Mouse (Mus musculus) midbrain, embryonic 15.5 days (tissue): ENCODE measurements at regions not wholly inside any gene's neighbourhood (a gene's known extent, or its start where the extent isn't known, plus 50 kb on each side); places are given as distances from the start of the nearest gene placed in this dataset.

ENCODE experiments used
- ATAC-seq: fragments of 200-750 bp; cut with Nextera tagmentation; replicated peaks from 2 replicates; pipeline ENCODE4 v1.8.0; 2017; ENCODE audit warnings: moderate TSS enrichment
- H3K27ac ChIP-seq: fragments of 300-500 bp; sonication (generic); 2 replicates; pipeline ENCODE4 v1.5.1; 2015; ENCODE audit warnings: mild to moderate bottlenecking, inconsistent platforms
- H3K27me3 ChIP-seq: fragments of 300-500 bp; sonication (generic); replicated peaks from 2 replicates; pipeline ENCODE4 v1.6.1; 2015; ENCODE audit warnings: inconsistent platforms
- H3K36me3 ChIP-seq: fragments of 300-500 bp; sonication (generic); replicated peaks from 2 replicates; pipeline ENCODE4 v1.6.1; 2015; ENCODE audit warnings: inconsistent platforms
- H3K4me1 ChIP-seq: fragments of 300-500 bp; sonication (generic); 2 replicates; pipeline ENCODE4 v1.6.1; 2015; ENCODE audit warnings: inconsistent platforms
- H3K4me2 ChIP-seq: fragments of 300-500 bp; sonication (generic); 2 replicates; pipeline ENCODE4 v1.6.1; 2015; ENCODE audit warnings: inconsistent platforms, mild to moderate bottlenecking, moderate library complexity
- H3K4me3 ChIP-seq: fragments of 300-500 bp; sonication (generic); 2 replicates; pipeline ENCODE4 v1.5.1; 2015; ENCODE audit warnings: mild to moderate bottlenecking, inconsistent platforms
- H3K9ac ChIP-seq: fragments of 300-500 bp; sonication (generic); 2 replicates; pipeline ENCODE4 v1.6.1; 2015; ENCODE audit warnings: mild to moderate bottlenecking, inconsistent platforms
- H3K9me3 ChIP-seq: fragments of 300-500 bp; sonication (generic); 2 replicates; pipeline ENCODE4 v1.6.1; 2016; ENCODE audit warnings: inconsistent platforms
- WGBS: fragments of 180-500 bp; shearing (Covaris S2); methylation state at CpG from one replicate; pipeline ENCODE4 v1.1.7; 2015; ENCODE audit warnings: mixed read lengths; 5-methylcytosine and 5-hydroxymethylcytosine counted together

- ATAC-seq, result no peak
- Histone ChIP-seq H3K36me3 (no peaks in the 10 kb centered on the region), H3K27me3 (no peaks in the 10 kb centered on the region), H3K4me3 (no peak overlapping the region), H3K9ac (no peak overlapping the region), H3K27ac (no peak overlapping the region), H3K4me1 (peaks cover 8% of the 10 kb centered on the region; the same call in 1 of the 2 replicates), H3K4me2 (no peak overlapping the region), H3K9me3 (peaks cover 4% of the 10 kb centered on the region; the same call in 1 of the 2 replicates)
- 36% methylated on average over 10 of the region's 10 CpGs for WGBS
Observed at GRCm38 (mm10) chr4:125214306-125214705, 86.7 kb upstream of the Zc3h12a start.

GRCm38 (mm10) chr4:125212176-125212530 lies 84.5 kb upstream of the Zc3h12a start:
- no peak for ATAC-seq

GRCm38 (mm10) chr4:125211459-125212175 lies 84.0 kb upstream of the Zc3h12a start:
- no peak overlapping the region for H3K4me2 ChIP-seq
- H3K9me3 ChIP-seq, result peaks cover 4% of the 10 kb centered on the region; the same call in 1 of the 2 replicates
- no peak overlapping the region for H3K9ac ChIP-seq
- peaks cover 8% of the 10 kb centered on the region; the same call in 1 of the 2 replicates for H3K4me1 ChIP-seq
- no peak for ATAC-seq
- H3K27me3 ChIP-seq, result no peaks in the 10 kb centered on the region
- H3K27ac ChIP-seq, result no peak overlapping the region
- WGBS, result 72% methylated on average over 4 of the region's 4 CpGs
- no peaks in the 10 kb centered on the region for H3K36me3 ChIP-seq
- no peak overlapping the region for H3K4me3 ChIP-seq

More at GRCm38 (mm10) chr4:125212176-125212530, 84.5 kb upstream of the Zc3h12a start:
- peaks cover 8% of the 10 kb centered on the region; the same call in 1 of the 2 replicates for H3K4me1 ChIP-seq
- no peaks in the 10 kb centered on the region for H3K36me3 ChIP-seq
- no peak overlapping the region for H3K9ac ChIP-seq
- no peaks in the 10 kb centered on the region for H3K27me3 ChIP-seq
- H3K27ac ChIP-seq, result no peak overlapping the region
- peaks cover 4% of the 10 kb centered on the region; the same call in 1 of the 2 replicates for H3K9me3 ChIP-seq
- H3K4me3 ChIP-seq, result no peak overlapping the region
- H3K4me2 ChIP-seq, result no peak overlapping the region
- WGBS, result 61% methylated on average over 7 of the region's 7 CpGs

GRCm38 (mm10) chr4:125210719-125211118 lies 83.1 kb upstream of the Zc3h12a start:
- no peak overlapping the region for H3K9ac ChIP-seq
- ATAC-seq, result no peak
- H3K4me1 ChIP-seq, result peaks cover 8% of the 10 kb centered on the region; the same call in 1 of the 2 replicates
- H3K4me2 ChIP-seq, result no peak overlapping the region
- H3K27me3 ChIP-seq, result no peaks in the 10 kb centered on the region
- WGBS, result 68% methylated on average over 6 of the region's 6 CpGs
- H3K27ac ChIP-seq, result no peak overlapping the region
- no peak overlapping the region for H3K4me3 ChIP-seq
- H3K9me3 ChIP-seq, result no peaks in the 10 kb centered on the region
- no peaks in the 10 kb centered on the region for H3K36me3 ChIP-seq

GRCm38 (mm10) chr4:125208136-125208915 lies 80.7 kb upstream of the Zc3h12a start:
- no peak overlapping the region for H3K4me3 ChIP-seq
- H3K27ac ChIP-seq, result no peak overlapping the region
- no peaks in the 10 kb centered on the region for H3K9me3 ChIP-seq
- H3K36me3 ChIP-seq, result no peaks in the 10 kb centered on the region
- H3K27me3 ChIP-seq, result no peaks in the 10 kb centered on the region
- 72% methylated on average over 17 of the region's 17 CpGs for WGBS
- H3K4me2 ChIP-seq, result no peak overlapping the region
- no peak for ATAC-seq
- no peak overlapping the region for H3K9ac ChIP-seq
- H3K4me1 ChIP-seq, result no peaks in the 10 kb centered on the region

GRCm38 (mm10) chr4:125203521-125203920 lies 75.9 kb upstream of the Zc3h12a start:
- Histone ChIP-seq H3K27ac (no peak overlapping the region), H3K4me1 (peaks cover 4% of the 10 kb centered on the region; the same call in 1 of the 2 replicates), H3K4me2 (no peak overlapping the region), H3K9ac (no peak overlapping the region), H3K4me3 (no peak overlapping the region), H3K36me3 (no peaks in the 10 kb centered on the region), H3K9me3 (no peaks in the 10 kb centered on the region), H3K27me3 (no peaks in the 10 kb centered on the region; the same call in 1 of the 2 replicates)
- WGBS, result 90% methylated on average over 8 of the region's 8 CpGs
- ATAC-seq, result no peak

GRCm38 (mm10) chr4:125201638-125202325 lies 74.1 kb upstream of the Zc3h12a start:
- ATAC-seq, result no peak
- Histone ChIP-seq H3K4me2 (no peak overlapping the region), H3K4me3 (no peak overlapping the region), H3K27me3 (no peaks in the 10 kb centered on the region; the same call in 1 of the 2 replicates), H3K4me1 (peaks cover 8% of the 10 kb centered on the region; the same call in 1 of the 2 replicates), H3K9me3 (no peaks in the 10 kb centered on the region), H3K27ac (no peak overlapping the region), H3K9ac (no peak overlapping the region), H3K36me3 (no peaks in the 10 kb centered on the region)
- WGBS, result 71% methylated on average over 12 of the region's 12 CpGs

- WGBS, result 61% methylated on average over 5 of the region's 5 CpGs
- peaks cover 5% of the 10 kb centered on the region for H3K27me3 ChIP-seq
- no peak for ATAC-seq
- no peaks in the 10 kb centered on the region for H3K9me3 ChIP-seq
- H3K36me3 ChIP-seq, result no peaks in the 10 kb centered on the region
- no peak overlapping the region for H3K4me3 ChIP-seq
- no peak overlapping the region for H3K27ac ChIP-seq
- H3K9ac ChIP-seq, result no peak overlapping the region
- no peak overlapping the region for H3K4me2 ChIP-seq
- peaks cover 12% of the 10 kb centered on the region; the same call in 1 of the 2 replicates for H3K4me1 ChIP-seq
Observed at GRCm38 (mm10) chr4:125200762-125201161, 73.1 kb upstream of the Zc3h12a start.

- peaks cover 14% of the 10 kb centered on the region for H3K27me3 ChIP-seq
- no peak overlapping the region for H3K4me2 ChIP-seq
- WGBS, result 24% methylated on average over 5 of the region's 5 CpGs
- no peak overlapping the region for H3K4me3 ChIP-seq
- H3K36me3 ChIP-seq, result no peaks in the 10 kb centered on the region
- no peak overlapping the region for H3K27ac ChIP-seq
- no peak for ATAC-seq
- H3K4me1 ChIP-seq, result peaks cover 24% of the 10 kb centered on the region
- H3K9ac ChIP-seq, result no peak overlapping the region
- H3K9me3 ChIP-seq, result no peaks in the 10 kb centered on the region
Observed at GRCm38 (mm10) chr4:125199281-125199680, 71.6 kb upstream of the Zc3h12a start.

- Histone ChIP-seq H3K9me3 (no peaks in the 10 kb centered on the region), H3K36me3 (no peaks in the 10 kb centered on the region), H3K27ac (no peak overlapping the region), H3K27me3 (peaks cover 14% of the 10 kb centered on the region), H3K4me1 (peaks cover 33% of the 10 kb centered on the region), H3K4me2 (no peak overlapping the region), H3K9ac (no peak overlapping the region), H3K4me3 (no peak overlapping the region)
- 70% methylated on average over 7 of the region's 7 CpGs for WGBS
- no peak for ATAC-seq
Observed at GRCm38 (mm10) chr4:125195901-125196435, 68.3 kb upstream of the Zc3h12a start.

GRCm38 (mm10) chr4:125194722-125195380 lies 67.2 kb upstream of the Zc3h12a start:
- H3K4me3 ChIP-seq, result no peak overlapping the region
- ATAC-seq, result peak; percentile 50; the same call in 1 of the 2 replicates
- peaks cover 14% of the 10 kb centered on the region for H3K27me3 ChIP-seq
- H3K4me1 ChIP-seq, result peaks cover 36% of the 10 kb centered on the region
- H3K9ac ChIP-seq, result no peak overlapping the region
- no peaks in the 10 kb centered on the region for H3K36me3 ChIP-seq
- H3K4me2 ChIP-seq, result 0 out of 2 replicates have a peak overlapping the region, but pooled peaks have one; percentile 10
- no peaks in the 10 kb centered on the region for H3K9me3 ChIP-seq
- WGBS, result 22% methylated on average over 12 of the region's 12 CpGs
- H3K27ac ChIP-seq, result peak overlapping the region; percentile 67
